Mouse (Mus musculus) C2C12 (cell line): ENCODE data around the gene Macc1.

Experiments used
- CEBPB ChIP-seq: IDR thresholded peaks from one replicate; pipeline ENCODE4 v1.6.1; 2011; ENCODE audit warnings: low read depth, mild to moderate bottlenecking, control low read depth, moderate library complexity
- CTCF ChIP-seq: IDR thresholded peaks from one replicate; pipeline ENCODE4 v1.5.1; 2011; ENCODE audit not compliant: control insufficient read depth, insufficient read depth, insufficient read length
- MYOD1 ChIP-seq: IDR thresholded peaks from one replicate; pipeline ENCODE4 v1.6.1; 2011; ENCODE audit warnings: low read depth; ENCODE audit not compliant: control insufficient read depth, insufficient read length
- USF1 ChIP-seq: IDR thresholded peaks from one replicate; pipeline ENCODE4 v1.6.1; 2011; ENCODE audit warnings: low read depth, mild to moderate bottlenecking, control low read depth, moderate library complexity

DNA sequence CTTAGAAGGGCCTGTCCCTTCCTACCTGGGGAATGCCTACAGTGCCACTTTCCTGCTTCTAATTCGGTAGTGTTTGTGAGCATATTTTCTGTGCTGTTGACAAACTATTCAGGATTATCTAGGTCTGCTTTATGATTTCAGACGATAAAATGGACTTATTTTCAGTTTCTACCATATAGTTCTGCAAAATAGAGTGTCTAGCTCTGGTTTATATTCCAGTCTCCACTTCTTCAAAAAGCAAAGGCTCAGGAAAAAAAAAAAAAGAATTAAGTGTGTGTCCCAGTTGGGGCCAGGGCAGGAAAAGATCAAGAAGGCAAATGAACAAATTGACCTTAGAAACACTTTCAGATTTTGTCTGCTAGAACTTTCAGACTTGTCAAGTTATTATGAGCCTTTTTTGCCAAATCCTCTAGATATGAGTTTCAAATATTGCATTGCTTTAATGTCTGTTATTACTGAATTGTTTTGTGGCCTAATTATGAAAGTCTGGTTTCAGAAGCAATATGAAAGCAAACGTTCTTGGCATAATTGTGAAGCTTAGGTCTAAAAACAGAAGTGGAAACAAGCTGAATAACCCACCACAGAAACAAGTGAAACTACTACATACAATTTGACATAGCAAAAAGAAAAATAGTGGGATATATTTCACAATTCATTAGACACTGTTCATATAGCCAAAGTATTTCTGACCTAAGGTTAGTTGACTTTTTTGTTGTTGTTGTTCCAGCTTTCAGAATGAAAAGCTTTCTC, 881 bp upstream of the Macc1 start:
- TF ChIP-seq CTCF (no peak), USF1 (no peak), MYOD1 (no peak), CEBPB (no peak)
